Mouse (Mus musculus) heart, embryonic 16.5 days (tissue): ENCODE results near the gene Hoxd3. TPM values are rescaled to one million over a fixed set of nuclear protein-coding genes. Genes with fewer than 3 reads are reported as not detected.

Source experiments
- ATAC-seq: fragments of 200-750 bp; cut with Nextera tagmentation; replicated peaks from 2 replicates; pipeline ENCODE4 v1.8.0; 2017; ENCODE audit warnings: moderate number of reproducible peaks; ENCODE audit not compliant: insufficient read depth, low FRiP score; ENCODE audit errors: extremely low read depth
- H3K27ac ChIP-seq: fragments of 300-500 bp; sonication (generic); 2 replicates; pipeline ENCODE4 v1.5.1; 2014; ENCODE audit warnings: mild to moderate bottlenecking, low read length, control low read depth, moderate library complexity
- H3K27me3 ChIP-seq: fragments of 300-500 bp; sonication (generic); 2 replicates; pipeline ENCODE4 v1.6.1; 2014; ENCODE audit warnings: low read length, mixed read lengths; ENCODE audit not compliant: control insufficient read depth, insufficient read depth
- H3K36me3 ChIP-seq: fragments of 300-500 bp; sonication (generic); 2 replicates; pipeline ENCODE4 v1.6.1; 2014; ENCODE audit not compliant: control insufficient read depth, insufficient read depth
- H3K4me1 ChIP-seq: fragments of 300-500 bp; sonication (generic); 2 replicates; pipeline ENCODE4 v1.6.1; 2014; ENCODE audit warnings: low read length, mixed read lengths; ENCODE audit not compliant: control insufficient read depth, insufficient read depth
- H3K4me2 ChIP-seq: fragments of 300-500 bp; sonication (generic); 2 replicates; pipeline ENCODE4 v1.6.1; 2014; ENCODE audit warnings: low read depth, mild to moderate bottlenecking, control low read depth, low read length
- H3K4me3 ChIP-seq: fragments of 300-500 bp; sonication (generic); 2 replicates; pipeline ENCODE4 v1.5.1; 2014; ENCODE audit warnings: mild to moderate bottlenecking, control low read depth, low read length
- H3K9ac ChIP-seq: fragments of 300-500 bp; sonication (generic); 2 replicates; pipeline ENCODE4 v1.6.1; 2014; ENCODE audit warnings: low read length, control low read depth
- H3K9me3 ChIP-seq: fragments of 300-500 bp; sonication (generic); replicated peaks from 2 replicates; pipeline ENCODE4 v1.6.1; 2016; ENCODE audit warnings: low read length; ENCODE audit not compliant: control insufficient read depth
- WGBS: fragments of 180-500 bp; shearing (Covaris S2); extraction: QIAGEN DNeasy Blood & Tissue Kit; methylation state at CpG from one replicate; pipeline ENCODE4 v1.1.7; 2014; 5-methylcytosine and 5-hydroxymethylcytosine counted together
- polyA plus RNA-seq: library from polyadenylated mRNA; unstranded; fragments of >200 nt; fragmentation: Nextera tagmentation; extraction: Ambion mirVana; gene quantifications from 2 replicates; pipeline ENCODE4 v1.2.1, GENCODE M21; 2015

Hoxd3 gene
- polyA plus RNA-seq, 1 experiment from 2014 or later, result 0.66 TPM

GRCm38 (mm10) chr2:74708676-74709075 is 3.1 kb upstream of the Hoxd3 start:
- ATAC-seq, result no peak
- Histone ChIP-seq H3K9me3 (no peaks in the 10 kb centered on the region), H3K4me3 (no peak overlapping the region), H3K9ac (no peak overlapping the region), H3K4me2 (no peak overlapping the region), H3K4me1 (peaks cover 10% of the 10 kb centered on the region; the same call in 1 of the 2 replicates), H3K27me3 (peaks cover 94% of the 10 kb centered on the region), H3K36me3 (no peaks in the 10 kb centered on the region), H3K27ac (no peak overlapping the region)
- 20% methylated on average over 4 of the region's 4 CpGs for WGBS

GRCm38 (mm10) chr2:74709465-74710419 is 2.0 kb upstream of the Hoxd3 start:
- Histone ChIP-seq H3K36me3 (no peaks in the 10 kb centered on the region), H3K27ac (no peak overlapping the region), H3K9ac (no peak overlapping the region), H3K27me3 (peaks cover 94% of the 10 kb centered on the region), H3K4me3 (no peak overlapping the region), H3K4me2 (no peak overlapping the region), H3K9me3 (no peaks in the 10 kb centered on the region), H3K4me1 (peaks cover 10% of the 10 kb centered on the region; the same call in 1 of the 2 replicates)
- ATAC-seq, result no peak
- 8% methylated on average over 5 of the region's 5 CpGs for WGBS

- H3K27ac ChIP-seq, result no peak overlapping the region
- peaks cover 92% of the 10 kb centered on the region for H3K27me3 ChIP-seq
- H3K4me2 ChIP-seq, result no peak overlapping the region
- H3K4me3 ChIP-seq, result no peak overlapping the region
- H3K9ac ChIP-seq, result no peak overlapping the region
- no peak for ATAC-seq
- H3K36me3 ChIP-seq, result no peaks in the 10 kb centered on the region
- peaks cover 7% of the 10 kb centered on the region; the same call in 1 of the 2 replicates for H3K4me1 ChIP-seq
- 2% methylated on average over 16 of the region's 16 CpGs for WGBS
- H3K9me3 ChIP-seq, result no peaks in the 10 kb centered on the region
Measured at GRCm38 (mm10) chr2:74710929-74711543, 691 bp upstream of the Hoxd3 start.

- peaks cover 91% of the 10 kb centered on the region for H3K27me3 ChIP-seq
- ATAC-seq, result no peak
Measured at GRCm38 (mm10) chr2:74713239-74714150, 1.8 kb downstream of the Hoxd3 start.

GRCm38 (mm10) chr2:74714156-74714789 is 2.5 kb downstream of the Hoxd3 start:
- Histone ChIP-seq H3K27me3 (peaks cover 91% of the 10 kb centered on the region), H3K4me1 (peaks cover 7% of the 10 kb centered on the region; the same call in 1 of the 2 replicates), H3K4me2 (no peak overlapping the region), H3K9ac (no peak overlapping the region), H3K36me3 (no peaks in the 10 kb centered on the region), H3K4me3 (no peak overlapping the region; the same call in 1 of the 2 replicates), H3K27ac (no peak overlapping the region), H3K9me3 (no peaks in the 10 kb centered on the region)
- ATAC-seq, result no peak
- WGBS, result 11% methylated on average over 18 of the region's 18 CpGs

More at GRCm38 (mm10) chr2:74713239-74714150, 1.8 kb downstream of the Hoxd3 start:
- H3K27ac ChIP-seq, result no peak overlapping the region
- no peaks in the 10 kb centered on the region for H3K36me3 ChIP-seq
- 10% methylated on average over 19 of the region's 19 CpGs for WGBS
- no peak overlapping the region for H3K9ac ChIP-seq
- peaks cover 7% of the 10 kb centered on the region; the same call in 1 of the 2 replicates for H3K4me1 ChIP-seq
- no peaks in the 10 kb centered on the region for H3K9me3 ChIP-seq
- H3K4me3 ChIP-seq, result no peak overlapping the region; the same call in 1 of the 2 replicates
- H3K4me2 ChIP-seq, result no peak overlapping the region

- Histone ChIP-seq H3K4me1 (peaks cover 7% of the 10 kb centered on the region; the same call in 1 of the 2 replicates), H3K27me3 (peaks cover 90% of the 10 kb centered on the region), H3K36me3 (no peaks in the 10 kb centered on the region), H3K9me3 (no peaks in the 10 kb centered on the region), H3K4me2 (no peak overlapping the region), H3K27ac (no peak overlapping the region), H3K4me3 (no peak overlapping the region), H3K9ac (no peak overlapping the region)
- ATAC-seq, result no peak
- under 1% methylated on average over 14 of the region's 14 CpGs for WGBS
Measured at GRCm38 (mm10) chr2:74714881-74715280, 3.2 kb downstream of the Hoxd3 start.

- peaks cover 90% of the 10 kb centered on the region for H3K27me3 ChIP-seq
- peak overlapping the region; percentile 15 for H3K4me3 ChIP-seq
- peak; percentile 76; the same call in 1 of the 2 replicates for ATAC-seq
- 3% methylated on average over 26 of the region's 26 CpGs for WGBS
- H3K4me1 ChIP-seq, result peaks cover 7% of the 10 kb centered on the region; the same call in 1 of the 2 replicates
- H3K9ac ChIP-seq, result no peak overlapping the region
- H3K9me3 ChIP-seq, result no peaks in the 10 kb centered on the region
- H3K4me2 ChIP-seq, result peak overlapping the region; percentile 35
- H3K36me3 ChIP-seq, result no peaks in the 10 kb centered on the region
- no peak overlapping the region for H3K27ac ChIP-seq
Measured at GRCm38 (mm10) chr2:74715504-74716241, 3.9 kb downstream of the Hoxd3 start.

GRCm38 (mm10) chr2:74720384-74720783 is 8.7 kb downstream of the Hoxd3 start:
- no peaks in the 10 kb centered on the region for H3K4me1 ChIP-seq
- 12% methylated on average over 2 of the region's 2 CpGs for WGBS
- no peak for ATAC-seq
- no peaks in the 10 kb centered on the region for H3K36me3 ChIP-seq
- peaks cover 94% of the 10 kb centered on the region for H3K27me3 ChIP-seq
- H3K27ac ChIP-seq, result no peak overlapping the region
- H3K4me2 ChIP-seq, result no peak overlapping the region
- no peaks in the 10 kb centered on the region for H3K9me3 ChIP-seq
- no peak overlapping the region for H3K9ac ChIP-seq
- H3K4me3 ChIP-seq, result no peak overlapping the region
